Mouse (Mus musculus) layer of hippocampus, postnatal 25 days (tissue): ENCODE data around the gene Duxbl3. TPM values are rescaled to one million over a fixed set of nuclear protein-coding genes. Genes with fewer than 3 reads are reported as not detected.
"Not testable (repeated sequence)": the region's sequence is repeated elsewhere in the genome, so short reads cannot be mapped to it uniquely, and the experiment has no call there.

Source experiments
- DNase-seq, 2 experiments: peaks; one replicate each; pipeline ENCODE4 v3.0.0; 2022; ENCODE audit warnings: mixed read lengths in 2 of 2, low spot score in 1 of 2; ENCODE audit errors: extremely low spot score in 1 of 2
- total RNA-seq, 2 experiments: library from RNA; stranded (reverse); gene quantifications; 2 replicates each; pipeline ENCODE4 v1.2.3; 2021

Duxbl3 gene
- under 1 TPM; 0.35 to 0.49 TPM for total RNA-seq

DNA sequence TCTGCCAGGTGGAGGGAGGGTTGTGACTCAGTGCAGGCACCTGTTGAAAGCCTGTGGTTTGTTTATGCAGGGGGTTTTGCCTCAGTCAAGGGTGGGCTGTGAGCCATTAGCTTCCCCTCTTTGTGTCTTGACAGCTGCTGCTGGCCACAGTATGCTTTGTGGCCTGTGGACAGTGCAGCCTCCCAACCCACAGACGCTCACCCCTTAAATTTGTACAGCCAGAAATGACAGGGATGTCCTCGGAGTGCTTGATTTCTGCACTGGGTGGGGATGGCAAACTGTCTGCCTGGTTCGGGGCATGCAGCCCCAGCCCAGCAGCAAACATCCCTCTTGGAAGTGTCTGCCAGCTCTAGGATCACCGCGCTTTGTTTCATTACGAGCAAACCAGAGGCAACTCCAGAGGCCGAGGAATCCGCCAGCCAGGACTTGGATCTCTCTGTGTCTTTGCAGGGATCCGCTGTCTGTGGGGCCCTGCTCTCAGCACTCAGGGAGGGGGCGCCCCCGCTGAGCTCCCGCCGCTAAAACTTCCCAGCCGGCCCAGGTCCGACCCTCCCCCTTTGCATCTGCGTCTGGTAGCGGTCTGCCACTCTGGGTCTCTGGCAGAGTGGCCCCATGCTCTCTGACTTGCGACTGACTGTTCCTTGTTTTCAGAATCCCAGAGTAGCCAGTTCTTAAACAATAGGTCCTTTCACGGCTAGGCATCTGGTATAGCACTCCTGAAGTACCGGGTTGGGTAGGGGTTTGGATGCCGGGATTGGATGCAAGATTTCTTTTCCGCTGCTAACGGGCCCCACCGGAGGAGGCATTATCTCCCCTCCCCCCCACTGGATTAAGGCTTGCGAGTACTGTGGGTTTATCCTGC is at the start of gene Duxbl3:
Gene Duxbl3, plus strand, starts transcription at position 207 of the 862 bp plus-strand sequence.
- DNase-seq, result not testable (repeated sequence)

DNA sequence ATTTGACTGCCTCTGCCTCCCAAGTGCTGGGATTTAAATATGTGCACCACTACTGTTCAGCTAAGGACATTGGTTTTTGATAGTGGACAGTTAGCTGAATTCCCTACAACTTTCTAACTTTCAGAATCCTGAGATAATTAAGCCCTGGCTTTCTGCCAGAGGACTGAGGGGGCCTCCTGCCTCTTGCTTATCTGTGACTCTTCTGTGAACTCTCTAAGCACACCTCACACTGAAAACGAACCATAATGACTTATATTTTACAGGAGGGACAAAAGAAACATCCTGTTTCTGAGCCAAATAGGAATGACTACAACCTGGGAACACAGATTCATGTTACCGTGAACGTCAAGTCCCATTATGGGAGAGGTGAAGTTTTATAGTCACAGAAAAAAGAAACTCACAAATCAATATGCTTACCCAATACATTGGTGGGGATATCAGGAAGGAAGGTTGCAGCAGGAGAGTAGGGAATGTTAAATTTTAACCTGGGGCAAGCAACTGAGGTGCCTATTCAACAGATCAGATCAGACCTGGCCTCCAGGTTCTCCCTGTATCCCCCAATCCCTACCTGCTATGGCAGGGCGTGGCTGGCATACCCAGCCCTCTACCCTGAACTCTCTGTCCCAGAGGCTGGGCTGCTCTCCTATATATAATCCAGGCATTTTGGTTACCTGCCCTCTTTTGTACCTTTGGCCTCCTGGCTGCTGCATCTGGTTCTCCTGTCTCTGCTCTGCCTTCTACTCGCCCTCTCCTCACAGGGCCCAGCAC is 41.3 kb upstream of the Duxbl3 start:
- not testable (repeated sequence) for DNase-seq

DNA sequence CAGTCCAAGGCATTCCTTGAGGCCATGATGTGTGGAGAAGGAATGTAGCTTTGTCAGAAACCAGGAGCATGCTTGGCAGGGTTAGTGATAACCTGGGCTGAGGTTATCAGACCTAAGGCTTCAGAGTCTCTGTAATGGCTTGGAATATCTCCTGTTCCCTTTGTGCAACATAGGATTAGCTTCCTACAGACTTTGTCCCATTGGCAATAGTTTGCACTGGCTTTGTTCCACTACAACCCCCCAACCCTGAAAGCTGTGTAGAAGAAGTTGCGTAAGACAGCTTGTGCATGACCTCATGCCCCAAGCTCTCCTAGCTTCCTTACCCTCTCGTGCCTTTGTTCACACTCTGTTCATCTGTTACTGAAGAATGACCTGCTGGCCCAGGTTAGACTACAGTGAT is 20.6 kb upstream of the Duxbl3 start:
- not testable (repeated sequence) for DNase-seq

DNA sequence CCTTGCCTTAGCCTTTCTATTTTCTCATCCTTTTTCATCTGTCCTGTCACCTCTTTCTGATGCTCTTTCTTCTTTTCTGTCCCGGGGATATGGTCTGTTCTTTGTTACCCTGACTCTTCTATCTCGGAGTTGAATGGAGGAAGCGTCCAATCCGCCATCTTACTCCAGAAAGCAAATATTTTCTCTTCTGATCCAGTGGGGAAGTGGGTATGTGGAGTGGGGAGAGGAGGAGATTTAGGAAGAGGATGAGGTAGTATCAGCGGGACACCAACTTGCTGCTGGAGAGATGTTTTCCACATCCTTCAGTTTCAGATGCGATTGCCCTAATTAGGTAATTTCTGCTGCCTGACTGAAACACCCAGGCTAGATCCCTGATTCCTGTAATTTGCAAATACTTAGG is 967 bp downstream of the Duxbl3 start:
- not testable (repeated sequence) for DNase-seq

DNA sequence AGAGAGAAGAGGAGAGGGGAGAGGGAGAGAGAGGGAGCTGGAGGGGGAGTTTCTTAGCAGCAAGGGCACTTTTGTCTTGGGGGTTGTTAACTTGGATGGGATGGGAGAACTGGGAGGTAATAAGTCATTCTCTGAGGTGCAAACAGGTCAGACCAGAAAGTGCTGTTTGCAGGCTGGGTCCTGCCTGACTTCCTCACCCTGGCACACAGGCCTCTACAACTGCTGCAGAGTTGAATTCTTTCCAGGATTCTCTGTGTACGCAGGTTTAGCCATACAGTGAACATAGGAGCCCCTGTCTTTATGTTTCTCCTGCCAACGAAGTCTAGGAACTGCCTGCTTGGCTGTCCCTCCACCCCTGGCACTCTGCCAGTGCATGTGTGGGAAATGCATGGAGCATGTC is 29.0 kb downstream of the Duxbl3 start:
- DNase-seq, result not testable (repeated sequence)

DNA sequence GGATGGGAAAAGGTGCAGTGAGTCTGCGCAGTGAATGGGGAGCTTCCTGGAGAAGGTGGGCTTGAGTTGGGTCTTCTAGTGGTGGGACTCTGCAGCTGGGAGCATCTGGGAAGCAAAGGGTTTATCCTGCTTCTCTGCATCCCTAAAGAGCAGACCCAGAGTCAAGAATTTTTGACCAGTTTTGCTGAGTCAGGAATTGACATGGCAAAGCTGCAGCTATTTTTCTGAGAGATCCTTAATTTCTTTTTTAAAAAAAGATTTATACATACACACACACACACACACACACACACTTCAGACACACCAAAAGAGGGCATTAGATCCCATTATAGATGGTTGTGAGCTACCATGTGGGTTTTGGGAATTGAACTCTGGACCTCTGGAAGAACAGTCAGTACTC is 36.1 kb downstream of the Duxbl3 start:
- no peak for DNase-seq

DNA sequence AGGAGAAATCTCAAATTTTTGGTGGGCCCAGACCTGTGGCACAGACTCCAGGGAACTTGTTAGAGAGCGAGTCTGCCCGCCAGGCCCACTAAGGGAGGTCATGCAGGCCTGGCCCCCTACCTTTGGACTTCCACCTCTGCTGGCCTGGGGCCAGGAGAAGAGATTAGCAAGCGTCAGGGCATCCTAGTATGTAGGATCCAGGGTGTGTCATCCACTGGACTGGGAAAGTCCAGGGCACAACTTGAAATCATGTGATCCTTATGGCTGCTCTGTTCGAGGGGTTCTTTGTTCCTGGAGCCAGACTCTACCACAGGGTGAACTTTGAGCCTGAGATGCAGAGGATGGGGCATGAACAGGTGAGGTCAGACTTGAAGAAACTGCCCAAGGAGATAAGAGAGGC is 39.3 kb downstream of the Duxbl3 start:
- no peak for DNase-seq

DNA sequence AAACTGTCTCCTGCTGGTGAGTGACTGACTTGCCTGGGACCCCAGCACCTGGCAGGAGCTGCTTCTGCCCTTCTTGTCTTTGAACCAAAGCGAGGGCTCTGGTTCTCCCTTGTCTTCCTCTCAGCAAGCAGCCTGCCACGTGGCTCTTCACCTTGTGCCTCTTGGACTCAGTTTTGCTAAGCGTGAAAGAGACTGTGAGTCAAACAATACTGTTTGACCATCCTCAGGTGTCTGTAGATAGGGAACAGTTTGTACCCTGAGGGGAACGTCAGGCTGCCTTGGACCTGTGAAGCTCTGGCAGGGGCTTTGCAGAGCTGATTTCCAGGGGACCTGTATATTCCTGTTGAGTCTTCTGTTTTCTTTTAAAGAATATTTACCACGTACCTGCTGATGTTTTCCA is 39.7 kb downstream of the Duxbl3 start:
- no peak for DNase-seq

DNA sequence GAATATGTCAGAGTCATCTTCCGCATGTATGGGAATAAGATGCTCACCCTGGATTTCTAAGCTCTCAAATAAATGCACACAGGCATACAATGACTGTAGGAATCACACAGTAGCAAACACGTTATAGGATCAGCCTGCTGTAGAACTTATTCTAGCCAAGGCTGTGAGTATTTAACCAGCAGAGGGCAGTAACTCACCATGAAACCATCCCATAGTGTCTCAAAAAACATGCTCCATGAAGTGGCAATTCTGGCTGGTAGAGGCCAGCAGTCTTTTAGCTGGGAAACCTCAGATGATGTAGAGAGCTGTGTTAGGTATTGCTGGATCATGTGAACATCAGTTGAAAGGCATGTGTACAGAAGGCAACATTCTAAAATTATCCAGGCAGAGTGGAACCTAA is 45.3 kb downstream of the Duxbl3 start:
- peak; percentile 14 to 28 for DNase-seq

DNA sequence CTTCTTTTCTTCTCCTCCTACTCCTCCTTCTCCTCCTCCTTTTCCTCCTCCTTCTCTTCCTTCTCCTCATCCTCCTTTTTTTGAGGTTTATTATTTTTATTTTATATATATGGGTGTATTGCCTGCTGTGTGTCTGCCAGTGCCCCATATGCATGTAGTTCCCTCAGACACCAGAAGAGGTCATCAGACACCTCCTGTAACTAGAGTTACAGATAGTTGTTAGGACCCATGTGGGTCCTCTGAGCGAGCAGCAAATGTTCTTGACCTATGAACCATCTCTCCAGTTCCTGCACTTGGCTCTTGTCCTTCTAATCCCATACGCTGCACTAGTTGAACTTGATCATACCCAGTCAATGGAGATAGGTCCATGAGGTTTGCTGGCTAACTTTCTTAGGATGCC is 48.3 kb downstream of the Duxbl3 start:
- DNase-seq, result peak in 1 of 2 experiments; percentile 6

DNA sequence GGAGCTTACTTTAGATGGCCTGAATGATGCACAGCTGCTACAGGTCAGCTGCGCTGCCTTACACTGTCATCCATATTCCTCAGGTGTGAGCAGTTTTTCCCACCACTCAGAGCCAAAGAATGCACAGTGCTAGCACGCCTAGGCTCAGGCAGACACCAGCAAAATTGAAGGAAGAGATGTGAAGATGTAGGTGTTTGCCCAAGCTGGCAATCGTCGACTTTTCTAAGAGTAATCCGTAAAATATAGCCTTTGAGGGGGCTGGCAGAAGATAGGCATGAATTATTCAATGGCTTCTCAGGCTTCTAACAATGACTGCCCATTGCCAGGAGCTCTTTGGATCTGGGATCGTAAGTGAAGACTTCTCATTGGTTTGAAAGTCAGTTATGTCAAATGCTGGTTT is 51.1 kb downstream of the Duxbl3 start:
- DNase-seq, result no peak

DNA sequence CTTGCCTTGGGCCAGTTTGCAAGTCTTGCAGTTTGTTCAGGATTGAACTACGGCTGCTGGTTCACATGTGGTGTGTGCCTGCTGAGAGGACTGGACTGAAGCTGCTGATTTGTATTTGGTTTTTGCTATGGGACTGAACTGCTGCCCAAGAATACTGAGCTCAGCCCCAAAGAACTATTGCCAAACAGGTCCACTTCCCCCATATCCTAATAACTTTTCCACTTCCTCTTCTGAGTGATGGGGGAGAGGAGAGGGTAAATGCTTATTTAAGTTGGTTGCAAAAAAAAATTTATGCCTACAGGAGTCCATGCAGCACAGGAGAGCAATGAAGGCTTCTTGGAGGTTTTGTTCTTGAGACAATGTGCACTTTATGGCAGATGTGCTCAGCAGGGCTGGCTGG is 51.7 kb downstream of the Duxbl3 start:
- DNase-seq, result no peak

DNA sequence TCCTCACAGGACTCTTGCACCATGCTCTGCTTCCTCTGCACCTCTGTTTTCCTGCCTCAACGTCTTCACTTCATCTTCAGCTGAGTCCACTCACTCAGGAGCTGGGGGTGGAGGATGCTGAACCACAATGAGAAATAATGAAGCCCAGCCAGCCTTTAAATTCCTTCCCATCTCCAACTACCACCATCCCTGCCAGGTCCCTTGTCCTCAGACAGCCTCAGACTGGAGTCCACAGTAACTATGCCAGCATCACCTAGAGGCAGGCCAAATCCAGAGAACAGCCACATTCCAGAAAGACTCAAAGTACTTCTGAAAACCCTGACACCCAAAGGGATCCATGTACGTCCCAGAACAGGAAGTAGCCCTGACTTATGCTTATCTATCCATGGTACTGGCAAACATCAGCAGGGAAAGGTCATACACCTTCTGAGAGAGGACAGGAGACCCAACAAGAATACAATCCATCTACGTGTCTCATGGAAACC is 58.5 kb downstream of the Duxbl3 start:
- no peak for DNase-seq

Other genes with a start within 250 kb of the Duxbl3 start
- 1 to 10 TPM; 3.0 to 5.3 TPM for gene Gm9780, start 215.3 kb upstream of the Duxbl3 start, total RNA-seq
- gene Tmem254c, start 190.6 kb upstream of the Duxbl3 start, total RNA-seq, result 10 to 100 TPM; 34.3 to 34.5 TPM
- not detected for gene Cphx2, start 176.4 kb upstream of the Duxbl3 start, total RNA-seq
- gene Cphx3, start 175.7 kb upstream of the Duxbl3 start, total RNA-seq, result not detected
- 1 to 10 TPM; 1.5 to 2.6 TPM for gene Duxbl2, start 139.6 kb upstream of the Duxbl3 start, total RNA-seq
- 10 to 100 TPM in 1 of 2 experiments, 1 to 10 TPM in 1; 9.9 to 11.1 TPM for gene Plac9b, start 75.5 kb upstream of the Duxbl3 start, total RNA-seq
- 10 to 100 TPM; 16.2 to 17.3 TPM for gene Tmem254b, start 50.9 kb upstream of the Duxbl3 start, total RNA-seq